Mouse (Mus musculus) limb, embryonic 14.5 days (tissue): Measurements from ENCODE around the gene Calml3. TPM values are rescaled to one million over a fixed set of nuclear protein-coding genes. Genes with fewer than 3 reads are reported as not detected.

Experiments used
- ATAC-seq: fragments of 200-750 bp; cut with Nextera tagmentation; 2 replicates; pipeline ENCODE4 v1.8.0; 2017; ENCODE audit warnings: low read depth, moderate number of reproducible peaks, moderate TSS enrichment; ENCODE audit not compliant: low FRiP score
- DNase-seq: peaks from one replicate; pipeline ENCODE4 v3.0.0-alpha.2; 2015; ENCODE audit warnings: low spot score
- H3K27ac ChIP-seq: fragments of 300-500 bp; sonication (generic); replicated peaks from 2 replicates; pipeline ENCODE4 v1.5.1; 2014; ENCODE audit warnings: low read depth, mild to moderate bottlenecking, low read length, moderate library complexity, mixed read lengths
- H3K27me3 ChIP-seq: fragments of 300-500 bp; sonication (generic); 2 replicates; pipeline ENCODE4 v1.6.1; 2014; ENCODE audit warnings: low read length, mixed read lengths; ENCODE audit not compliant: control insufficient read depth, insufficient read depth
- H3K36me3 ChIP-seq: fragments of 300-500 bp; sonication (generic); 2 replicates; pipeline ENCODE4 v1.6.1; 2014; ENCODE audit warnings: mild to moderate bottlenecking, low read length, moderate library complexity, mixed read lengths; ENCODE audit not compliant: control insufficient read depth, insufficient read depth
- H3K4me1 ChIP-seq: fragments of 300-500 bp; sonication (generic); 2 replicates; pipeline ENCODE4 v1.6.1; 2014; ENCODE audit warnings: antibody characterized with exemption, low read length, mixed read lengths; ENCODE audit not compliant: control insufficient read depth, insufficient read depth
- H3K4me2 ChIP-seq: fragments of 300-500 bp; sonication (generic); replicated peaks from 2 replicates; pipeline ENCODE4 v1.6.1; 2014; ENCODE audit warnings: low read depth, mild to moderate bottlenecking, low read length, moderate library complexity; ENCODE audit not compliant: severe bottlenecking
- H3K4me3 ChIP-seq: fragments of 300-500 bp; sonication (generic); replicated peaks from 2 replicates; pipeline ENCODE4 v1.5.1; 2014; ENCODE audit warnings: low read length
- H3K9ac ChIP-seq: fragments of 300-500 bp; sonication (generic); 2 replicates; pipeline ENCODE4 v1.6.1; 2014; ENCODE audit warnings: mild to moderate bottlenecking, low read depth, low read length, moderate library complexity; ENCODE audit not compliant: severe bottlenecking
- H3K9me3 ChIP-seq: fragments of 300-500 bp; sonication (generic); 2 replicates; pipeline ENCODE4 v1.6.1; 2016; ENCODE audit warnings: low read length; ENCODE audit not compliant: control insufficient read depth
- POLR2A ChIP-seq: fragments of 200-500 bp; IDR thresholded peaks from 2 replicates; pipeline ENCODE4 v1.8.0; 2012; ENCODE audit warnings: inconsistent platforms, mild to moderate bottlenecking, moderate library complexity, borderline replicate concordance; ENCODE audit not compliant: insufficient read depth, insufficient read length; ENCODE audit errors: extremely low read depth
- WGBS: fragments of 180-500 bp; shearing (Covaris S2); extraction: QIAGEN DNeasy Blood & Tissue Kit; methylation state at CpG from one replicate; pipeline ENCODE4 v1.1.7; 2014; 5-methylcytosine and 5-hydroxymethylcytosine counted together
- polyA plus RNA-seq, 2 experiments: library from polyadenylated mRNA; depleted of rRNA in 1 of 2; stranded (reverse) in 1 of 2; unstranded in 1 of 2; fragments of >200 nt; fragmentation: Nextera tagmentation in 1 of 2; extraction: Ambion mirVana in 1 of 2; gene quantifications; 2 replicates each; pipeline versions ENCODE4 v1.2.1 to v1.2.3; 2012 to 2014

Gene Calml3
- polyA plus RNA-seq, 2 experiments: 7.4 to 12.7 TPM

- 87% methylated on average over 4 of the region's 4 CpGs for WGBS
- no peaks in the 10 kb centered on the region for H3K9me3 ChIP-seq
- no peak overlapping the region for H3K4me2 ChIP-seq
- no peak for TF ChIP-seq POLR2A
- H3K9ac ChIP-seq: no peak overlapping the region
- no peak overlapping the region for H3K4me3 ChIP-seq
- H3K36me3 ChIP-seq: no peaks in the 10 kb centered on the region
- DNase-seq (no peak), ATAC-seq (no peak)
- no peaks in the 10 kb centered on the region for H3K27me3 ChIP-seq
- H3K27ac ChIP-seq: no peak overlapping the region
- H3K4me1 ChIP-seq: 0 out of 2 replicates have a peak, but pooled peaks cover 2% of the 10 kb centered on the region
These were observed 43.0 kb downstream of the Calml3 start for GRCm38 (mm10) chr13:3761131-3761530.

GRCm38 (mm10) chr13:3758347-3758746 is 45.8 kb downstream of the Calml3 start:
- no peak for ATAC-seq
- Histone ChIP-seq H3K27me3 (no peaks in the 10 kb centered on the region), H3K9me3 (no peaks in the 10 kb centered on the region), H3K4me1 (no peaks in the 10 kb centered on the region), H3K4me2 (no peak overlapping the region), H3K9ac (no peak overlapping the region), H3K27ac (no peak overlapping the region), H3K4me3 (no peak overlapping the region), H3K36me3 (no peaks in the 10 kb centered on the region)
- WGBS: 86% methylated on average over 2 of the region's 2 CpGs
- DNase-seq: no peak
- no peak for TF ChIP-seq POLR2A

DNA sequence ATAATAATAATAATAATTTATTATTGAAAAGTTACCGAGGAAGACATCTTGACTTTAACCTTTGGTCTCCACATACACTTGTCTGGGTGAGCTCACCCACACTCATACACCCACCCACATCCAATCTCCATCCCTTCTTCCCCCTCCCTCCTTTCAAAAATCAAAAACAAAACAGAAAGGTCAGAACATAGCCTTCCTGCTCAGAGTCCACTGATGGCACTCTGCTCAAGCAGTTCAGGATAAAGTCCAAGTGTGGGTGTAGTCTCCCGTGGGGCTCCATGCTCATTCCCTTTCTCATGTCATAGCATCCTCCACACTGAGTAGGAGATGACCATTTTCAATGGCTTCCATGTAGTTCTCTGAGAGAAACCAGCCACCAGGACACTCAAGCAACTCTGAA is 50.8 kb downstream of the Calml3 start:
- H3K4me1 ChIP-seq: peaks cover 9% of the 10 kb centered on the region
- no peak for ATAC-seq
- no peak overlapping the region for H3K27ac ChIP-seq
- DNase-seq: no peak
- H3K9me3 ChIP-seq: no peaks in the 10 kb centered on the region
- no peaks in the 10 kb centered on the region for H3K27me3 ChIP-seq
- no peak overlapping the region for H3K4me2 ChIP-seq
- H3K4me3 ChIP-seq: no peak overlapping the region
- TF ChIP-seq POLR2A: no peak
- no peak overlapping the region for H3K9ac ChIP-seq
- H3K36me3 ChIP-seq: no peaks in the 10 kb centered on the region
- 94% methylated on average over 2 of the region's 2 CpGs for whole genome bisulfite sequencing

Other genes with a start within 250 kb of the Calml3 start
- 24.6 and 29.9 TPM in 2 replicates for gene Fam208b, start 193.2 kb downstream of the Calml3 start, polyA plus RNA-seq (2012; rRNA removed)
- 19.6 and 19.7 TPM in 2 replicates for gene Fam208b, start 193.2 kb downstream of the Calml3 start, polyA plus RNA-seq (2014; fragmentation: Nextera tagmentation; extraction: Ambion mirVana)
- 12.8 and 13.6 TPM in 2 replicates for gene Asb13, start 170.3 kb downstream of the Calml3 start, polyA plus RNA-seq (2012; rRNA removed)
- 6.8 and 8.4 TPM in 2 replicates for gene Asb13, start 170.3 kb downstream of the Calml3 start, polyA plus RNA-seq (2014; fragmentation: Nextera tagmentation; extraction: Ambion mirVana)
- gene Calm4, start 33.4 kb upstream of the Calml3 start, polyA plus RNA-seq (2012; rRNA removed): 3.6 and 8.6 TPM in 2 replicates
- 21.5 and 51.5 TPM in 2 replicates for gene Calm4, start 33.4 kb upstream of the Calml3 start, polyA plus RNA-seq (2014; fragmentation: Nextera tagmentation; extraction: Ambion mirVana)
- gene Calm5, start 49.9 kb upstream of the Calml3 start, polyA plus RNA-seq (2012; rRNA removed): not detected in 2 replicates
- 0.47 and 0.94 TPM in 2 replicates for gene Calm5, start 49.9 kb upstream of the Calml3 start, polyA plus RNA-seq (2014; fragmentation: Nextera tagmentation; extraction: Ambion mirVana)
- 70.0 and 71.8 TPM in 2 replicates for gene Net1, start 113.9 kb upstream of the Calml3 start, polyA plus RNA-seq (2012; rRNA removed)
- 115 TPM in 2 replicates for gene Net1, start 113.9 kb upstream of the Calml3 start, polyA plus RNA-seq (2014; fragmentation: Nextera tagmentation; extraction: Ambion mirVana)
- 0.03 TPM in 1 of 2 replicates, not detected in the other for gene Tubal3, start 114.0 kb upstream of the Calml3 start, polyA plus RNA-seq (2012; rRNA removed)
- gene Tubal3, start 114.0 kb upstream of the Calml3 start, polyA plus RNA-seq (2014; fragmentation: Nextera tagmentation; extraction: Ambion mirVana): not detected in 2 replicates
- not detected in 2 replicates for gene Ucn3, start 141.0 kb upstream of the Calml3 start, polyA plus RNA-seq (2012; rRNA removed)
- 0.14 TPM in 1 of 2 replicates, not detected in the other for gene Ucn3, start 141.0 kb upstream of the Calml3 start, polyA plus RNA-seq (2014; fragmentation: Nextera tagmentation; extraction: Ambion mirVana)
- 0.69 and 1.2 TPM in 2 replicates for gene Akr1c14, start 244.7 kb upstream of the Calml3 start, polyA plus RNA-seq (2012; rRNA removed)
- gene Akr1c14, start 244.7 kb upstream of the Calml3 start, polyA plus RNA-seq (2014; fragmentation: Nextera tagmentation; extraction: Ambion mirVana): 1.2 and 1.3 TPM in 2 replicates